Mouse (Mus musculus): ENCODE results near the gene Mllt3.

The Mllt3 gene

GRCm38 (mm10) chr4:87881583-87881982 lies 151.6 kb downstream of the Mllt3 start:
- DNase-seq (ENCODE audit: low spot score in 2 of 2), result no peak

DNA sequence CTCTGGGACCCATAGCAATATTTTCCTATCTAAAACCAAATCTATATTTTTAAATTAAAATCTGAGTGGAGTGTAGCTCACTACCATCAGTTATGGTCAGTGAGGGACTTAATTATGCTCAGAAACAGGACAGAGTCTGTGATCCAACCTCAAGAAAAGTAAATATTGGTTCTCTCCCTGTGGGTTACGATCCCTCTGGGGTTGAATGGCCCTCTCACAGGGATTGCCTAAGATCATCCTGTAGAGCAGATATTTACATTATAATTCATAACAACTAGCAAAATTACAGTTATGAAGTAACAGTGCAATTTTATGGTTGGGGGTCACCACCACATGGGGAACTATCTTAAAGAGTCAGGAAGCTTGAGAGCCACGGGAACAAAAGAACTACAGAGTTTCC lies 152.9 kb downstream of the Mllt3 start:
- DNase-seq (ENCODE audit: low spot score in 2 of 2), result no peak

DNA sequence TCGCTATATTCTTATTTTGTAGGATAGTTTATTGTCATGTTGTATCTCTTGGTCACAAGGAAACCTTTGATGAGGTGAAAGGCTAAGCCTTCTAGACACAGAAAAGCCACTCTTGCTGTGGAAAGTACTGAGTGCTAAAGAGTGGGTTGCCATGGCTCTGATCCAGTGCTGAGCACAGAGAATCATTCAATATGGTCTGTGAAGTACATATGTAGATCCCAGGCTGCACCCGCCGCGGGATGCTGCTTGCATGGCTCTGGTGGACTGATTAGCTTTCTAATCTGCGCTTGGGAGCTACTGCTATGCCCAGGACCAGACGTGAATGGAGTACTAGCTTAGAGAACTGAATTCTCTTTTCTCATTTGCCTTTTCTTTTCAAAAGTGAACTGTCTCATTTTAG lies 154.5 kb downstream of the Mllt3 start:
- no peak for DNase-seq (ENCODE audit: low spot score in 2 of 2)

- DNase-seq (ENCODE audit: low spot score in 2 of 2), result no peak
Measured at GRCm38 (mm10) chr4:87870563-87870962, 162.6 kb downstream of the Mllt3 start.

- no peak for DNase-seq (ENCODE audit: low spot score in 2 of 2)
Measured at GRCm38 (mm10) chr4:87866564-87866963, 166.6 kb downstream of the Mllt3 start.

DNA sequence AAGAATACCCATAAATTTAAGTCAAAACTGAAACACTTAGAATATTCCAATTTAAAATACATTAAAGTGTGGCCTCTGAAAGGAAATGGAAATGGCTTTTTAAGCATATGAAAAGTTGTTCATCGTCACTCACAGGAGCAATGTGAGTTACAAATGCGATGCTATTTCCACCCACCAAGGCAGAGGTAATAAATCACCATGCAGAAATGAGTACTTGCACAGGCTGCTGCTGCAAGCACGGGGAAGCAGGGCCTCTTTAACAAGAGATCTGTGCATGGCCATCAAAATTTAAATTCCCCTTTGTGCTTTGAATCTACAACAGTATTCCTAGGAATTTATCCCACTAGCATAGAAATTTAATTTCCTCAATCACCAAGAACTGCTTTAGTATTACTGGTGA lies 167.3 kb downstream of the Mllt3 start:
- no peak for DNase-seq (ENCODE audit: low spot score in 2 of 2)

- DNase-seq (ENCODE audit: low spot score in 2 of 2), result no peak
Measured at GRCm38 (mm10) chr4:87865041-87865440, 168.1 kb downstream of the Mllt3 start.

DNA sequence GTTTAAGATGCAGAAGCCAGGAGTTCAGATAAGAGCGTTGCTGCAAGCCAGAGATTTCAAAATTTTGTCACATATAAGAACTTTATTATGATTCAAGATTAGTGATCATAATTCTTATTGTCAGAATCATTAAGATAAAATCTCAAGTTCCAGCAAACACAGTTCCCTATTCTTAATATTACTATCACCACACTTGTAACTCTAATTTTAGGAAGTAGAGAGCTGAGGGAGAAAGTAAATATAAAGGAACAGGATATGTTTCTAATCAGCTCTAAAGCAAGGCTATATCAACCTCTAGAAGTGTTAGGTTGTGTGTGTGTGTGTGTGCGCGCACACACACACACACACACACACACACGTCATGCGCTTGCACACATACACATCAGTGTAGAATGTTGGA lies 170.0 kb downstream of the Mllt3 start:
- no peak for DNase-seq (ENCODE audit: low spot score in 2 of 2)

DNA sequence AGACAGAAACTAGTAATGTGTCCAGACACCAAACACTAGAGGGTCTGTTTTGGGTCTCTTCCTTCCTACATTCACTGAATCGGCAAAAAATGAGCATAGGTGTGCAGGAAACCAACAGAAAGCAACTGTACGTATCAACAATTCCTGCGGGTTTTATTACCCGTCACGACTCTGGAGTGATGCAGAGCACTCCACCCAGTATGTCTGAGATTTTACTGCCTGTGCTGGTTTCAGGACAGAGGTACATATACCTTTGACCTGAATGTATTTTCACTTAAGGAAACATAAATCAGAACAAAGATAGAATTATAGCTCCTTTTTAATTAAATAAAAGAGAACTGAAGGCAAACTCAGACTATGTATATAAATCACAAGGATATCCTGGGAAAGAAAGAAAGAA lies 172.4 kb downstream of the Mllt3 start:
- no peak for DNase-seq (ENCODE audit: low spot score in 2 of 2)

- DNase-seq (ENCODE audit: low spot score in 2 of 2), result no peak
Measured at GRCm38 (mm10) chr4:87859148-87859547, 174.0 kb downstream of the Mllt3 start.

- DNase-seq (ENCODE audit: low spot score in 2 of 2), result no peak
Measured at GRCm38 (mm10) chr4:87857982-87858381, 175.2 kb downstream of the Mllt3 start.

- DNase-seq (ENCODE audit: low spot score in 2 of 2), result no peak
Measured at GRCm38 (mm10) chr4:87852461-87852860, 180.7 kb downstream of the Mllt3 start.

GRCm38 (mm10) chr4:87850051-87850450 lies 183.1 kb downstream of the Mllt3 start:
- no peak for DNase-seq (ENCODE audit: low spot score in 2 of 2)

- no peak for DNase-seq (ENCODE audit: low spot score in 2 of 2)
Measured at GRCm38 (mm10) chr4:87844668-87845210, 188.4 kb downstream of the Mllt3 start.

GRCm38 (mm10) chr4:87840210-87840910 lies 192.8 kb downstream of the Mllt3 start:
- DNase-seq (ENCODE audit: low spot score in 2 of 2), result no peak

DNA sequence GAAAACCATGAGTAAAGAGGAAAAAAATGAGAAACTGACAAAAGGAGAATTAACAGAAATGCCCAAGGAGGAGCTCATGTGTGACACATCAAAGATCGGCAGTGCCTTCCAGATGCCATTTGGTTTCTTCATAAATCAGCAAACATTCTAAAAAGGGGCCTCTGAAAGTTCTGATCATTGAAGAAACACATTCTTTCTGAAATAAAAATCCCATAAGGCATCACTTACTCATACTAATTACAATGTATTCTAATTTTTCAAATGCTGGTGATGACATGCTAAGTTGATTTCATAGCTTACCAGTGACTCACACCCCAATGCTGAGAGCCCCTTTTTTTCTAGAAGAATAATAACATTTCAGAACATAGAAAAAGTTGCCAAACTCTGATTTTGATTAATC lies 194.4 kb downstream of the Mllt3 start:
- DNase-seq (ENCODE audit: low spot score in 2 of 2), result no peak

- no peak for DNase-seq (ENCODE audit: low spot score in 2 of 2)
Measured at GRCm38 (mm10) chr4:87837471-87838361, 195.4 kb downstream of the Mllt3 start.

DNA sequence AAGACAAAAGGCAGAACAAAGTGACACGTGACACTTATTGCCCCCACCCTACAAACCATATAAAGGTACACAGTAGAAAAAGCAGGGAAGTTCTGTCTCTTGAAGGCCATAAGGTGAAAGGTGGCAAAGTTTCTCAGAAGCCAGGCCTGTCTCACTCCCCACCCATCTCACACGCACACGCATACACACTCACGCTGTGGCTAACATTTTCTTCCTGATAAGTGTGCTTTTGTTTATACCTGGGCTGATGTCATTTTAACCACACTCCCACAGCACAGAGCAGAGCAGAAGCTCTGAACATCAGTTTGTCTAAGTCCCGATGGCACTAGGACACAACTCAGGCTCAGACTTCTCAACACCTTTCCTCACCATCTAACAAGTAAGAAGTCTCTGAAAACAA lies 196.9 kb downstream of the Mllt3 start:
- no peak for DNase-seq (ENCODE audit: low spot score in 2 of 2)

DNA sequence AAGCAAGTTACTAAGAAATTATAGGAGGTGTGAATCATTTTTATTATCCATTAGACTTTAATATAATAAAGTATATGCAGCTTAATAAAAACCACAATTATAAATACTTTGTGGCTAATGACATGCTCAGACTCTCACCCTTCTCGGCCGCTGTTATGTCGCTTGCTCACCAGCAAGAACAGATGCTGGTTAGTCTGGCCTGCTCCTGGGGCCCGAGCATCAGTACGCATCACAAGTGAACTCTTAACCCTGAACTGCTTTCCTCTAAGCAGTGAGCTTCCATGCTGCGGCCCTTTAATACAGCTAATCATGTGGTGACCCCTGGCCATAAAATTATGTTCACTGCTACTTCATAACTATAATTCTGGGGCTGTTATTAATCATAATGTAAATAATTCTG lies 198.0 kb downstream of the Mllt3 start:
- no peak for DNase-seq (ENCODE audit: low spot score in 2 of 2)

DNA sequence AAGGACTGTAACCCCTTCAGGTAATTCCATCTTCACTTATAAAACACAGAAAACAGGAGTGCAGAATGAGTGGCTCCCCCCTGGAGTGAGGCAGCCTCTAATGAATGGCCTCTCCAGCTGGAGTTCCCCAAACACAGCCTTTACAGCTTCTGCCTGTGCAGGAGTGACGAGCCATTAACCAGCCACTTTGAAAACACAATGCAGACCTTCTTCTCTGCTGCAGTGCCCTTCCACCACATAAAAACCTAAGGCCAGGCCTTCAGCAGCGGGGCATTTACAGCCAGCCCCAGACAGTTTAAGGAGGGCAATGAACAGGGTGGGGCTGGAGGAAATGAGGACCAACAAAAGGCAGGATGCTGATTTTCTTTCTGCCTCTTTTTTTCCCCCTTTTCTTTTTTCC lies 198.9 kb downstream of the Mllt3 start:
- no peak for DNase-seq (ENCODE audit: low spot score in 2 of 2)

DNA sequence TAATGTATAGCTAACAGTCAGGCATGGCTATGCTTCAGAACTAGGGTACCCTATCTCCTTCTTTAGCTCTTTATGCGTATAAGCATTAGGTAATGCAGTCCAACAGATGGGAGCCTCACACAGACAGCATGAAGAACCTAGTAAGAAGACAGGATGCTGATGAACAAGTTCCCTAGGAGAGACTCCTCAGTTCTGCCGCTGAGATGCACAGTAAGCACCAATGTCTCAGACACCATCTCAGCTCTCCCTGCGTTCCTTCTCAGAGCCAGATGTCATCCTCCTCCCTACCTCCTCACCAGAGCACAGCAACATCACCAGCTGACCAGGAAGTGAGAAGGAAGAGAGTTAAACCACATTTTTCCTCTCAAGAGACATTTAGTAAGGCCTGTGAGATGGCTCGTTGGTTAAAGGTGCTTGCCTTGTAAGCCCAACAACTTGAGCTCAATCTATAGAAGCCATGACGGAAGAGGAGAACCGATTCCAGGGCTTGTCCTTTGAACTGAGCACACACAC lies 202.3 kb downstream of the Mllt3 start:
- DNase-seq (ENCODE audit: low spot score in 2 of 2), result no peak

- no peak for DNase-seq (ENCODE audit: low spot score in 2 of 2)
Measured at GRCm38 (mm10) chr4:87829426-87830063, 203.6 kb downstream of the Mllt3 start.
